Comparison of ENCODE assay signal across 11 mouse cellular contexts in the genomic region with DNA sequence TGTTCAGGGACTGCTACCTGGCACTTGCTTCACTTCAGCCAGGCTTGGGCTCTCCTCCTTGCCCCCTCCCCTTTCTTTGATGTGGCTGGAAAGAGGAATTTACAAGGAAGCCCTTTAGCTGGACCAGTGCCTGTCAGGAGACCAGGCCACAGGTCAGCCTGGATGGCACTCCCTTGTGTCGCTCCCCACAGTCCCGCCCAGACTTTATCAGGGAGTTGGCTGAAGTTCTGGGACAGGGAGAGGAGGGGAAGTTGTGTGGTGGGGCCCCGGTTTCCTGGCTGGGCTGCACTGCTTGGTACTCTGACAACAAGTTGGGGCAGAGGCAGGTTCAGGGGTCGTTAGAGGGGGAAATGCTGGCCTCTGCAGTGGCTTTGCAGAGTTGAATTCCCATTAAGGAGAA. TPM values are rescaled to one million over a fixed set of nuclear protein-coding genes. Genes with fewer than 3 reads are reported as not detected.
A peak's percentile ranks its signal among the peaks of the same experiment; 100 is the strongest.
DNase-seq lines count a peak whose midpoint lies in the region; ATAC-seq lines count a peak whose summit lies in the region.
"Had no signal": no experiment of that assay in that cellular context is flagged by ENCODE, and none has a peak within 500 bp of the region (broad histone marks: within the 10 kb centered on the region; RNA-seq: fewer than 3 reads in every experiment).

No protein-coding gene starts in this region.

- no peak overlapping the region for H3K4me2 ChIP-seq in midbrain, embryonic 14.5 days (ENCODE audit: low read length)
- H3K4me2 ChIP-seq in heart, embryonic 16.5 days (ENCODE audit: low read depth, low read length): peak overlapping the region; percentile 22; the same call in 1 of the 2 replicates
- 0 out of 2 replicates have a peak overlapping the region, but pooled peaks have one; percentile 13 for H3K4me2 ChIP-seq in liver, embryonic 15.5 days
- H3K4me2 ChIP-seq: limb, embryonic 13.5 days had no signal

- no peak overlapping the region for H3K9ac ChIP-seq in midbrain, embryonic 14.5 days (replicated peaks; ENCODE audit: low read length)
- peak overlapping the region; percentile 35; the same call in 1 of the 2 replicates for H3K9ac ChIP-seq in heart, embryonic 16.5 days (ENCODE audit: low read length)
- no peak overlapping the region for H3K9ac ChIP-seq in liver, embryonic 15.5 days
- H3K9ac ChIP-seq: limb, embryonic 13.5 days had no signal

- no peak for ATAC-seq in midbrain, embryonic 14.5 days (ENCODE audit: low FRiP score, low TSS enrichment)
- peak; percentile 84; the same call in 1 of the 2 replicates for ATAC-seq in heart, embryonic 16.5 days (replicated peaks; ENCODE audit: extremely low read depth, insufficient read depth, low FRiP score)
- peak; percentile 34; the same call in 1 of the 2 replicates for ATAC-seq in liver, embryonic 15.5 days (ENCODE audit: insufficient read depth)

- no peaks in the 10 kb centered on the region for H3K9me3 ChIP-seq in midbrain, embryonic 10.5 days (replicated peaks)
- no peaks in the 10 kb centered on the region for H3K9me3 ChIP-seq in midbrain, embryonic 14.5 days (ENCODE audit: control insufficient read depth, low read length)
- H3K9me3 ChIP-seq in heart, embryonic 16.5 days (replicated peaks; ENCODE audit: control insufficient read depth, low read length): no peaks in the 10 kb centered on the region
- no peaks in the 10 kb centered on the region for H3K9me3 ChIP-seq in liver, embryonic 15.5 days (replicated peaks)
- H3K9me3 ChIP-seq: limb, embryonic 13.5 days had no signal

- peaks cover 74% of the 10 kb centered on the region for H3K27me3 ChIP-seq in midbrain, embryonic 10.5 days (ENCODE audit: low read depth, poor library complexity, severe bottlenecking)
- H3K27me3 ChIP-seq in midbrain, embryonic 14.5 days (ENCODE audit: control insufficient read depth, insufficient read depth, low read length): peaks cover 2% of the 10 kb centered on the region; the same call in 1 of the 2 replicates
- H3K27me3 ChIP-seq in heart, embryonic 16.5 days (ENCODE audit: control insufficient read depth, insufficient read depth, low read length): no peaks in the 10 kb centered on the region
- no peaks in the 10 kb centered on the region for H3K27me3 ChIP-seq in liver, embryonic 15.5 days

- H3K36me3 ChIP-seq in midbrain, embryonic 10.5 days: no peaks in the 10 kb centered on the region
- H3K36me3 ChIP-seq in midbrain, embryonic 14.5 days (ENCODE audit: control insufficient read depth, insufficient read depth, low read length): no peaks in the 10 kb centered on the region
- no peaks in the 10 kb centered on the region for H3K36me3 ChIP-seq in heart, embryonic 16.5 days (ENCODE audit: control insufficient read depth, insufficient read depth)
- H3K36me3 ChIP-seq in liver, embryonic 15.5 days (replicated peaks): no peaks in the 10 kb centered on the region
- H3K36me3 ChIP-seq: limb, embryonic 13.5 days had no signal

- no peak overlapping the region for H3K4me3 ChIP-seq in midbrain, embryonic 10.5 days
- no peak overlapping the region for H3K4me3 ChIP-seq in midbrain, embryonic 14.5 days (replicated peaks; ENCODE audit: low read depth, low read length)
- H3K4me3 ChIP-seq in heart, embryonic 16.5 days (ENCODE audit: low read length): no peak overlapping the region
- no peak overlapping the region for H3K4me3 ChIP-seq in liver, embryonic 15.5 days (replicated peaks)
- H3K4me3 ChIP-seq: limb, embryonic 13.5 days had no signal

- no peak for DNase-seq in midbrain, embryonic 10.5 days (ENCODE audit: low spot score)
- DNase-seq in midbrain, embryonic 14.5 days: no peak
- DNase-seq in B cell, adult 2 months: no peak
- no peak for DNase-seq in retina, postnatal 1 day
- DNase-seq in cerebellum, adult 9-10 months: no peak
- no peak for DNase-seq in embryo, embryonic 11 days
- DNase-seq: cerebellum, postnatal 25 days; thymus, postnatal 4 days had no signal

- H3K27ac ChIP-seq in midbrain, embryonic 10.5 days (replicated peaks): 0 out of 2 replicates have a peak overlapping the region, but pooled peaks have one; percentile 9
- H3K27ac ChIP-seq in midbrain, embryonic 14.5 days (replicated peaks; ENCODE audit: low read depth, low read length): no peak overlapping the region
- peak overlapping the region; percentile 65 for H3K27ac ChIP-seq in heart, embryonic 16.5 days (ENCODE audit: low read length)
- H3K27ac ChIP-seq in liver, embryonic 15.5 days (replicated peaks): no peak overlapping the region
- H3K27ac ChIP-seq: limb, embryonic 13.5 days had no signal

- H3K4me1 ChIP-seq in midbrain, embryonic 10.5 days: peaks cover 33% of the 10 kb centered on the region
- 0 out of 2 replicates have a peak, but pooled peaks cover 4% of the 10 kb centered on the region for H3K4me1 ChIP-seq in midbrain, embryonic 14.5 days (ENCODE audit: control insufficient read depth, insufficient read depth, low read length)
- H3K4me1 ChIP-seq in heart, embryonic 16.5 days (ENCODE audit: control insufficient read depth, insufficient read depth, low read length): peaks cover 27% of the 10 kb centered on the region
- H3K4me1 ChIP-seq in liver, embryonic 15.5 days (replicated peaks): peaks cover 18% of the 10 kb centered on the region

- WGBS in midbrain, embryonic 10.5 days: 48% methylated on average over 4 of the region's 4 CpGs
- WGBS in midbrain, embryonic 14.5 days: 52% methylated on average over 4 of the region's 4 CpGs
- WGBS in heart, embryonic 16.5 days: 4% methylated on average over 4 of the region's 4 CpGs
- WGBS in liver, embryonic 15.5 days (ENCODE audit: insufficient replicate concordance): 1% methylated on average over 4 of the region's 4 CpGs

RNA-seq across cellular contexts. Expression of a gene that starts 8.3 kb away (rescaled TPM):
- polyA plus RNA-seq in midbrain, embryonic 10.5 days (2016; fragmentation: Nextera tagmentation; extraction: Ambion mirVana): 1.2 and 1.6 TPM in 2 replicates
- 1.6 and 2.7 TPM in 2 replicates for polyA plus RNA-seq in midbrain, embryonic 14.5 days (2014; fragmentation: Nextera tagmentation; extraction: Ambion mirVana)
- 3.5 TPM in 2 replicates for polyA plus RNA-seq in heart, embryonic 16.5 days (2015; fragmentation: Nextera tagmentation; extraction: Ambion mirVana)
- 0.39 and 0.41 TPM in 2 replicates for polyA plus RNA-seq in liver, embryonic 15.5 days (2015; fragmentation: Nextera tagmentation; extraction: Ambion mirVana)

RNA-seq across cellular contexts. Expression of a gene that starts 17.1 kb away (rescaled TPM):
- 0.54 TPM in 1 of 2 replicates, not detected in the other for polyA plus RNA-seq in midbrain, embryonic 10.5 days (2016; fragmentation: Nextera tagmentation; extraction: Ambion mirVana)
- polyA plus RNA-seq in midbrain, embryonic 14.5 days (2014; fragmentation: Nextera tagmentation; extraction: Ambion mirVana): 0.69 and 1.2 TPM in 2 replicates
- polyA plus RNA-seq in heart, embryonic 16.5 days (2015; fragmentation: Nextera tagmentation; extraction: Ambion mirVana): 1.4 and 1.5 TPM in 2 replicates
- 2.3 and 2.7 TPM in 2 replicates for polyA plus RNA-seq in liver, embryonic 15.5 days (2015; fragmentation: Nextera tagmentation; extraction: Ambion mirVana)

RNA-seq across cellular contexts. Expression of a gene that starts 18.3 kb away (rescaled TPM):
- polyA plus RNA-seq in midbrain, embryonic 10.5 days (2016; fragmentation: Nextera tagmentation; extraction: Ambion mirVana): 11.2 and 12.6 TPM in 2 replicates
- polyA plus RNA-seq in midbrain, embryonic 14.5 days (2014; fragmentation: Nextera tagmentation; extraction: Ambion mirVana): 13.7 and 17.0 TPM in 2 replicates
- 8.3 and 9.5 TPM in 2 replicates for polyA plus RNA-seq in heart, embryonic 16.5 days (2015; fragmentation: Nextera tagmentation; extraction: Ambion mirVana)
- polyA plus RNA-seq in liver, embryonic 15.5 days (2015; fragmentation: Nextera tagmentation; extraction: Ambion mirVana): 3.7 and 3.9 TPM in 2 replicates

RNA-seq across cellular contexts. Expression of a gene that starts 25.3 kb away (rescaled TPM):
- polyA plus RNA-seq in midbrain, embryonic 10.5 days (2016; fragmentation: Nextera tagmentation; extraction: Ambion mirVana): 0.09 TPM in 1 of 2 replicates, not detected in the other
- 0.11 and 0.18 TPM in 2 replicates for polyA plus RNA-seq in midbrain, embryonic 14.5 days (2014; fragmentation: Nextera tagmentation; extraction: Ambion mirVana)
- polyA plus RNA-seq in heart, embryonic 16.5 days (2015; fragmentation: Nextera tagmentation; extraction: Ambion mirVana): 0.11 and 0.12 TPM in 2 replicates
- polyA plus RNA-seq in liver, embryonic 15.5 days (2015; fragmentation: Nextera tagmentation; extraction: Ambion mirVana): not detected in 2 replicates
- polyA plus RNA-seq: limb, embryonic 13.5 days had no signal

RNA-seq across cellular contexts. Expression of a gene that starts 45.6 kb away (rescaled TPM):
- polyA plus RNA-seq in midbrain, embryonic 10.5 days (2016; fragmentation: Nextera tagmentation; extraction: Ambion mirVana): 3.9 and 6.5 TPM in 2 replicates
- polyA plus RNA-seq in midbrain, embryonic 14.5 days (2014; fragmentation: Nextera tagmentation; extraction: Ambion mirVana): 18.3 and 37.9 TPM in 2 replicates
- polyA plus RNA-seq in heart, embryonic 16.5 days (2015; fragmentation: Nextera tagmentation; extraction: Ambion mirVana): 5.7 and 9.1 TPM in 2 replicates
- 0.12 and 0.22 TPM in 2 replicates for polyA plus RNA-seq in liver, embryonic 15.5 days (2015; fragmentation: Nextera tagmentation; extraction: Ambion mirVana)

Comparison
In these comparisons a context has a peak if more than half of its experiments do, and no peak if none do; other contexts are left out.
1. H3K27ac ChIP-seq: peak in midbrain, embryonic 10.5 days (single experiment) and heart, embryonic 16.5 days (single experiment); none in midbrain, embryonic 14.5 days (single experiment) and liver, embryonic 15.5 days (single experiment).